Mouse (Mus musculus) stomach, embryonic 16.5 days (tissue): ENCODE results near the gene Asic5. TPM values are rescaled to one million over a fixed set of nuclear protein-coding genes. Genes with fewer than 3 reads are reported as not detected.

Source experiments
- ATAC-seq: fragments of 200-750 bp; cut with Nextera tagmentation; 2 replicates; pipeline ENCODE4 v1.8.0; 2017; ENCODE audit warnings: moderate number of reproducible peaks, moderate TSS enrichment; ENCODE audit not compliant: insufficient read depth, low FRiP score
- H3K27ac ChIP-seq: fragments of 300-500 bp; sonication (generic); 2 replicates; pipeline ENCODE4 v1.5.1; 2014; ENCODE audit warnings: low read length
- H3K27me3 ChIP-seq: fragments of 300-500 bp; sonication (generic); 2 replicates; pipeline ENCODE4 v1.6.1; 2014; ENCODE audit warnings: low read length, control low read depth, mixed read lengths; ENCODE audit not compliant: control insufficient read depth, insufficient read depth
- H3K36me3 ChIP-seq: fragments of 300-500 bp; sonication (generic); 2 replicates; pipeline ENCODE4 v1.6.1; 2014; ENCODE audit warnings: low read length; ENCODE audit not compliant: control insufficient read depth, insufficient read depth
- H3K4me1 ChIP-seq: fragments of 300-500 bp; sonication (generic); 2 replicates; pipeline ENCODE4 v1.6.1; 2014; ENCODE audit warnings: low read length, control low read depth, mixed read lengths; ENCODE audit not compliant: control insufficient read depth, insufficient read depth
- H3K4me2 ChIP-seq: fragments of 300-500 bp; sonication (generic); 2 replicates; pipeline ENCODE4 v1.6.1; 2014; ENCODE audit warnings: low read depth, low read length, mixed read lengths
- H3K4me3 ChIP-seq: fragments of 300-500 bp; sonication (generic); replicated peaks from 2 replicates; pipeline ENCODE4 v1.5.1; 2014; ENCODE audit warnings: mild to moderate bottlenecking, low read length
- H3K9ac ChIP-seq: fragments of 300-500 bp; sonication (generic); 2 replicates; pipeline ENCODE4 v1.6.1; 2014; ENCODE audit warnings: low read length
- H3K9me3 ChIP-seq: fragments of 300-500 bp; sonication (generic); replicated peaks from 2 replicates; pipeline ENCODE4 v1.6.1; 2016; ENCODE audit warnings: low read length, control low read depth; ENCODE audit not compliant: control insufficient read depth
- WGBS: fragments of 180-500 bp; shearing (Covaris S2); extraction: QIAGEN DNeasy Blood & Tissue Kit; methylation state at CpG from one replicate; pipeline ENCODE4 v1.1.7; 2014; 5-methylcytosine and 5-hydroxymethylcytosine counted together
- polyA plus RNA-seq: library from polyadenylated mRNA; unstranded; fragments of >200 nt; fragmentation: Nextera tagmentation; extraction: Ambion mirVana; gene quantifications from 2 replicates; pipeline ENCODE4 v1.2.1, GENCODE M21; 2015

The Asic5 gene
- polyA plus RNA-seq, 1 experiment from 2014 or later = 0.14 TPM

GRCm38 (mm10) chr3:81963768-81964167, 18.3 kb upstream of the Asic5 start:
- no peak overlapping the region for H3K27ac ChIP-seq
- no peak for ATAC-seq
- no peaks in the 10 kb centered on the region for H3K36me3 ChIP-seq
- no peaks in the 10 kb centered on the region for H3K27me3 ChIP-seq
- H3K4me2 ChIP-seq = no peak overlapping the region
- no peaks in the 10 kb centered on the region for H3K4me1 ChIP-seq
- H3K9ac ChIP-seq = no peak overlapping the region
- H3K4me3 ChIP-seq = no peak overlapping the region
- H3K9me3 ChIP-seq = no peaks in the 10 kb centered on the region
- 76% methylated on average over 5 of the region's 5 CpGs for WGBS

GRCm38 (mm10) chr3:81964596-81964995, 17.5 kb upstream of the Asic5 start:
- Histone ChIP-seq H3K9ac (no peak overlapping the region), H3K27ac (no peak overlapping the region), H3K27me3 (no peaks in the 10 kb centered on the region), H3K4me1 (no peaks in the 10 kb centered on the region), H3K4me2 (no peak overlapping the region), H3K9me3 (no peaks in the 10 kb centered on the region), H3K36me3 (no peaks in the 10 kb centered on the region), H3K4me3 (no peak overlapping the region)
- ATAC-seq = no peak
- 67% methylated on average over 3 of the region's 3 CpGs for WGBS

- no peaks in the 10 kb centered on the region for H3K27me3 ChIP-seq
- 29% methylated on average over 4 of the region's 4 CpGs for WGBS
- no peaks in the 10 kb centered on the region for H3K36me3 ChIP-seq
- no peak overlapping the region for H3K4me3 ChIP-seq
- H3K9me3 ChIP-seq = no peaks in the 10 kb centered on the region
- no peak for ATAC-seq
- no peak overlapping the region for H3K4me2 ChIP-seq
- H3K9ac ChIP-seq = no peak overlapping the region
- H3K27ac ChIP-seq = no peak overlapping the region
- H3K4me1 ChIP-seq = no peaks in the 10 kb centered on the region
Observed at GRCm38 (mm10) chr3:81975607-81976006, 6.5 kb upstream of the Asic5 start.

- no peak for ATAC-seq
- Histone ChIP-seq H3K9ac (no peak within 1 kb of the TSS), H3K4me3 (no peak within 1 kb of the TSS), H3K4me2 (no peak within 1 kb of the TSS), H3K27me3 (no peaks in the 10 kb centered on the region), H3K36me3 (no peaks in the 10 kb centered on the region), H3K4me1 (no peaks in the 10 kb centered on the region), H3K9me3 (no peaks in the 10 kb centered on the region), H3K27ac (no peak within 1 kb of the TSS)
Observed at GRCm38 (mm10) chr3:81976102-81976501, 6.0 kb upstream of the Asic5 start, which contains the start of gene Tdo2. TSS of gene Tdo2 (minus strand) at chr3:81976202.

- Histone ChIP-seq H3K4me1 (no peaks in the 10 kb centered on the region), H3K27me3 (no peaks in the 10 kb centered on the region), H3K36me3 (no peaks in the 10 kb centered on the region), H3K4me2 (no peak overlapping the region), H3K27ac (no peak overlapping the region), H3K9ac (no peak overlapping the region), H3K4me3 (no peak overlapping the region), H3K9me3 (no peaks in the 10 kb centered on the region)
- ATAC-seq = no peak
- 83% methylated on average over 5 of the region's 5 CpGs for WGBS
Observed at GRCm38 (mm10) chr3:81981576-81981975, 514 bp upstream of the Asic5 start.

GRCm38 (mm10) chr3:81983120-81983895, 1.2 kb downstream of the Asic5 start:
- Histone ChIP-seq H3K36me3 (no peaks in the 10 kb centered on the region), H3K4me3 (no peak overlapping the region), H3K4me2 (no peak overlapping the region), H3K9ac (no peak overlapping the region), H3K27ac (no peak overlapping the region), H3K9me3 (no peaks in the 10 kb centered on the region), H3K4me1 (no peaks in the 10 kb centered on the region), H3K27me3 (no peaks in the 10 kb centered on the region)
- WGBS = 63% methylated on average over 8 of the region's 8 CpGs
- ATAC-seq = peak; percentile 47; the same call in 1 of the 2 replicates

- ATAC-seq = no peak
- Histone ChIP-seq H3K27me3 (no peaks in the 10 kb centered on the region), H3K4me3 (no peak overlapping the region), H3K4me1 (peaks cover 3% of the 10 kb centered on the region; the same call in 1 of the 2 replicates), H3K4me2 (no peak overlapping the region), H3K36me3 (no peaks in the 10 kb centered on the region), H3K27ac (no peak overlapping the region), H3K9me3 (no peaks in the 10 kb centered on the region), H3K9ac (no peak overlapping the region)
- WGBS = 61% methylated on average over 1 of the region's 1 CpGs
Observed at GRCm38 (mm10) chr3:81985100-81985499, 3.0 kb downstream of the Asic5 start.

- H3K36me3 ChIP-seq = no peaks in the 10 kb centered on the region
- H3K27ac ChIP-seq = no peak overlapping the region
- H3K9me3 ChIP-seq = no peaks in the 10 kb centered on the region
- H3K9ac ChIP-seq = no peak overlapping the region
- 73% methylated on average over 2 of the region's 2 CpGs for WGBS
- no peaks in the 10 kb centered on the region for H3K27me3 ChIP-seq
- ATAC-seq = no peak
- peaks cover 3% of the 10 kb centered on the region; the same call in 1 of the 2 replicates for H3K4me1 ChIP-seq
- H3K4me2 ChIP-seq = no peak overlapping the region
- no peak overlapping the region for H3K4me3 ChIP-seq
Observed at GRCm38 (mm10) chr3:81986103-81986502, 4.0 kb downstream of the Asic5 start.

GRCm38 (mm10) chr3:81987628-81988027, 5.5 kb downstream of the Asic5 start:
- no peak for ATAC-seq
- H3K9me3 ChIP-seq = no peaks in the 10 kb centered on the region
- H3K27ac ChIP-seq = no peak overlapping the region
- no peaks in the 10 kb centered on the region for H3K36me3 ChIP-seq
- H3K4me1 ChIP-seq = peaks cover 3% of the 10 kb centered on the region; the same call in 1 of the 2 replicates
- H3K4me2 ChIP-seq = no peak overlapping the region
- no peak overlapping the region for H3K9ac ChIP-seq
- 91% methylated on average over 3 of the region's 3 CpGs for WGBS
- no peak overlapping the region for H3K4me3 ChIP-seq
- H3K27me3 ChIP-seq = no peaks in the 10 kb centered on the region
